ENCODE assay signal across 1 mouse cellular context in the genomic region with DNA sequence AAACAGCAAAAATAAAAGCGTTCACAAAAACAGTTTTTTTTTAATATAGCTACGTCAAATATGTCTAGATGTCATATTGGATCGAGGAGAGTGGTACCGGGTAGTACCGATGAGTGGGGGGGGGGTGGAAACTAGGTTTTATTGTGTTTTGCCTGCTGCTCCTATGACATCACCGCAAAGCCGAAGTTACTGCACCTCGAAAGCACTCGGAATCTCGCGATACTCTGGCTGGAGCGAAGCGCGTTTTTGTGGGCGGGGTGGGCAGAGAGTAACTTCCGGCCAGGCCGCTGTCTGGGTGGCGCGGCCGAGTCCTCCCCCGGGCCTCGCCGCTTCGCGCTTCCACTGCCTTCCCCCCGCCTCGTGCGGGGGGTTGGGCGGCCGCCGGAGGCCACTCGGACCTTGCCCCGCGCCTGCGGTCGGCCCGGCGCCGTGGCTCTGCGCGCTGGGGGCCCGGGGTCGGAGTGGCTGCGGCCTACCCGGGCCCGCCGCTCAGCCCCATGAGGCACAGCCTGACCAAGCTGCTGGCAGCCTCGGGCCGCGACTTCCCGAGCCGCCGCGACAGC.
TF ChIP-seq lines count a peak whose summit lies in the region.

Crebzf (plus strand) TSS at position 212 of the 563 bp plus-strand sequence.

TF ChIP-seq in CH12.LX, 34 proteins besides CTCF, POLR2A, EP300 and RAD21 (continued from another document):
- TF ChIP-seq TBP (conservative IDR thresholded peaks at IDR 0.05; ENCODE audit: low read depth, low read length) (peak; percentile 88), MYC (IDR thresholded peaks at IDR 0.05; ENCODE audit: low read depth, low read length) (peak; percentile 60), ZKSCAN1 (IDR thresholded peaks at IDR 0.05; ENCODE audit: borderline replicate concordance, low read depth, low read length) (no peak), GABPA (IDR thresholded peaks at IDR 0.05; ENCODE audit: insufficient replicate concordance, low read depth, low read length) (no peak), ZNF384 (IDR thresholded peaks at IDR 0.05; ENCODE audit: low read depth, low read length) (no peak), MAX (IDR thresholded peaks at IDR 0.05; ENCODE audit: low read length) (no peak; the same call in 1 of the 2 replicates), BHLHE40 (IDR thresholded peaks at IDR 0.05; ENCODE audit: low read depth, low read length) (no peak), ZC3H11A (IDR thresholded peaks at IDR 0.05; ENCODE audit: low read depth, low read length) (no peak), E2F4 (IDR thresholded peaks at IDR 0.05; ENCODE audit: insufficient replicate concordance, low read depth, low read length) (peak; percentile 20; the same call in 1 of the 2 replicates), MAZ (IDR thresholded peaks at IDR 0.05; ENCODE audit: low read depth, low read length) (peak; percentile 82), POLR2AphosphoS2 (IDR thresholded peaks at IDR 0.05; ENCODE audit: low read depth, low read length) (peak; percentile 80; the same call in 1 of the 2 replicates), USF1 (IDR thresholded peaks at IDR 0.05; ENCODE audit: low read depth, low read length) (no peak), JUND (conservative IDR thresholded peaks at IDR 0.05; ENCODE audit: low read depth, low read length) (peak; percentile 64; the same call in 1 of the 2 replicates), MXI1 (IDR thresholded peaks at IDR 0.05; ENCODE audit: low read depth, low read length) (peak; percentile 81), MAFK (IDR thresholded peaks at IDR 0.05; ENCODE audit: insufficient replicate concordance, low read length) (no peak), CHD1 (IDR thresholded peaks at IDR 0.05; ENCODE audit: low read depth, low read length) (no peak), MEF2A (IDR thresholded peaks at IDR 0.05; ENCODE audit: borderline replicate concordance, low read depth, low read length) (no peak; the same call in 1 of the 2 replicates), RCOR1 (conservative IDR thresholded peaks at IDR 0.05; ENCODE audit: low read depth, low read length) (no peak), CHD2 (IDR thresholded peaks at IDR 0.05; ENCODE audit: low read length) (peak; percentile 100), PAX5 (IDR thresholded peaks at IDR 0.05; ENCODE audit: low read length) (no peak)
